In genomic region chr2:181576613-181577012, GRCm38 (mm10) we compare ENCODE assay signal across 13 mouse cellular contexts.
"Had no signal": no experiment of that assay in that cellular context is flagged by ENCODE, and none has a peak within 500 bp of the region (broad histone marks: within the 10 kb centered on the region; RNA-seq: fewer than 3 reads in every experiment).

No protein-coding gene starts in this region.

- H3K9ac ChIP-seq: limb, embryonic 13.5 days; midbrain, embryonic 13.5 days; neural tube, embryonic 12.5 days had no signal

- DNase-seq: kidney, adult 11 months; kidney, adult 9 months; kidney, postnatal 36 days; layer of hippocampus, adult 9-11 months; lung, adult 18-20 months; right cerebral cortex, postnatal 4 days; spleen, adult 18-20 months; thymus, adult 2 months; thymus, postnatal 25 days had no signal

- H3K9me3 ChIP-seq: limb, embryonic 13.5 days; midbrain, embryonic 13.5 days; neural tube, embryonic 12.5 days had no signal

- H3K4me3 ChIP-seq: limb, embryonic 13.5 days; midbrain, embryonic 13.5 days; neural tube, embryonic 12.5 days had no signal

- H3K27ac ChIP-seq: kidney, postnatal 0 days; limb, embryonic 13.5 days; midbrain, embryonic 13.5 days; neural tube, embryonic 12.5 days had no signal

- H3K27me3 ChIP-seq: limb, embryonic 13.5 days; midbrain, embryonic 13.5 days; neural tube, embryonic 12.5 days had no signal

- ATAC-seq: midbrain, embryonic 13.5 days had no signal

- H3K4me2 ChIP-seq: limb, embryonic 13.5 days; midbrain, embryonic 13.5 days; neural tube, embryonic 12.5 days had no signal
